Mouse (Mus musculus) CH12.LX (cell line): ENCODE measurements around the gene Cox4i2. TPM values are rescaled to one million over a fixed set of nuclear protein-coding genes. Genes with fewer than 3 reads are reported as not detected.

Source experiments
- DNase-seq: peaks from one replicate; pipeline ENCODE4 v3.0.0-alpha.2; 2013; ENCODE audit errors: extremely low read depth
- H3K27ac ChIP-seq: 2 replicates; pipeline ENCODE4 v1.5.1; 2012; ENCODE audit warnings: low read depth, mild to moderate bottlenecking, control low read depth, moderate library complexity; ENCODE audit not compliant: insufficient read depth
- H3K27me3 ChIP-seq: replicated peaks from 2 replicates; pipeline ENCODE3; 2012; ENCODE audit warnings: inconsistent platforms
- H3K36me3 ChIP-seq, 2 experiments: replicated peaks in 1 of 2; 2 replicates each; pipeline versions ENCODE3 to v1.6.1; 2012; ENCODE audit warnings: inconsistent platforms in 1 of 2, low read length in 1 of 2, mild to moderate bottlenecking in 1 of 2, mixed read lengths in 1 of 2, moderate library complexity in 1 of 2; ENCODE audit not compliant: control insufficient read depth in 1 of 2, insufficient read depth in 1 of 2
- H3K4me1 ChIP-seq, 2 experiments: 2 replicates each; pipeline ENCODE4 v1.6.1; 2012; ENCODE audit warnings: inconsistent platforms in 1 of 2, moderate library complexity in 1 of 2; ENCODE audit not compliant: insufficient read depth in 2 of 2, control insufficient read depth in 1 of 2
- H3K4me2 ChIP-seq: 2 replicates; pipeline ENCODE4 v1.6.1; 2012; ENCODE audit warnings: low read depth, mild to moderate bottlenecking, control low read depth; ENCODE audit not compliant: poor library complexity, insufficient read depth, severe bottlenecking
- H3K4me3 ChIP-seq, 3 experiments: fragments of 150-350 bp in 1 of 3; sonication (generic) in 1 of 3; replicated peaks in 1 of 3; 2 replicates each; pipeline versions ENCODE3 to v1.5.1; 2011 to 2012; ENCODE audit warnings: low read depth in 2 of 3, low read length in 2 of 3, mild to moderate bottlenecking in 2 of 3, moderate library complexity in 2 of 3, control low read depth in 1 of 3, improper control_type of control experiment in 1 of 3, inconsistent platforms in 1 of 3, mixed read lengths in 1 of 3; ENCODE audit not compliant: poor library complexity in 1 of 3
- H3K79me2 ChIP-seq: replicated peaks from 2 replicates; pipeline ENCODE4 v1.6.1; 2012; ENCODE audit warnings: mild to moderate bottlenecking, moderate library complexity; ENCODE audit not compliant: control insufficient read depth, poor library complexity, insufficient read depth, severe bottlenecking; ENCODE audit errors: extremely low read depth
- H3K9ac ChIP-seq: 2 replicates; pipeline ENCODE4 v1.6.1; 2012; ENCODE audit warnings: low read depth, mild to moderate bottlenecking, control low read depth, moderate library complexity; ENCODE audit not compliant: insufficient read depth
- H3K9me3 ChIP-seq: replicated peaks from 2 replicates; pipeline ENCODE3; 2012; ENCODE audit warnings: low read length, inconsistent platforms, mixed read lengths
- CHD1 ChIP-seq: IDR thresholded peaks from 2 replicates; pipeline ENCODE4 v1.6.1; 2012; ENCODE audit warnings: low read depth, low read length, improper control_type of control experiment, inconsistent platforms
- CHD2 ChIP-seq: IDR thresholded peaks from 2 replicates; pipeline ENCODE4 v1.6.1; 2011; ENCODE audit warnings: low read length, improper control_type of control experiment
- CTCF ChIP-seq, 2 experiments: IDR thresholded peaks in 1 of 2; conservative IDR thresholded peaks in 1 of 2; 2 replicates each; pipeline ENCODE4 v1.5.1; 2011 to 2012; ENCODE audit warnings: low read depth in 2 of 2, low read length in 2 of 2, improper control_type of control experiment in 1 of 2, inconsistent platforms in 1 of 2, mild to moderate bottlenecking in 1 of 2, moderate library complexity in 1 of 2
- E2F4 ChIP-seq: IDR thresholded peaks from 2 replicates; pipeline ENCODE4 v1.6.1; 2011; ENCODE audit warnings: low read depth, low read length, improper control_type of control experiment; ENCODE audit not compliant: insufficient replicate concordance
- ELF1 ChIP-seq: IDR thresholded peaks from 2 replicates; pipeline ENCODE4 v1.6.1; 2014; ENCODE audit warnings: low read depth, mild to moderate bottlenecking, inconsistent platforms, low read length, improper control_type of control experiment
- EP300 ChIP-seq: IDR thresholded peaks from 2 replicates; pipeline ENCODE4 v1.6.1; 2011; ENCODE audit warnings: low read length, improper control_type of control experiment
- GABPA ChIP-seq: IDR thresholded peaks from 2 replicates; pipeline ENCODE4 v1.6.1; 2012; ENCODE audit warnings: low read depth, low read length, improper control_type of control experiment, inconsistent platforms; ENCODE audit not compliant: insufficient replicate concordance
- HCFC1 ChIP-seq: IDR thresholded peaks from 2 replicates; pipeline ENCODE4 v1.6.1; 2012; ENCODE audit warnings: low read depth, mild to moderate bottlenecking, inconsistent platforms, low read length, improper control_type of control experiment
- IRF4 ChIP-seq: IDR thresholded peaks from 2 replicates; pipeline ENCODE4 v1.6.1; 2014; ENCODE audit warnings: low read depth, mild to moderate bottlenecking, inconsistent platforms, low read length, improper control_type of control experiment
- MAFK ChIP-seq: IDR thresholded peaks from 2 replicates; pipeline ENCODE4 v1.6.1; 2011; ENCODE audit warnings: low read length, improper control_type of control experiment; ENCODE audit not compliant: insufficient replicate concordance
- MEF2A ChIP-seq: IDR thresholded peaks from 2 replicates; pipeline ENCODE4 v1.6.1; 2014; ENCODE audit warnings: low read depth, mild to moderate bottlenecking, inconsistent platforms, low read length, improper control_type of control experiment, borderline replicate concordance
- MXI1 ChIP-seq: IDR thresholded peaks from 2 replicates; pipeline ENCODE4 v1.6.1; 2011; ENCODE audit warnings: mild to moderate bottlenecking, low read depth, low read length, improper control_type of control experiment
- MYC ChIP-seq: IDR thresholded peaks from 2 replicates; pipeline ENCODE4 v1.6.1; 2011; ENCODE audit warnings: low read depth, mild to moderate bottlenecking, improper control_type of control experiment, low read length
- NELFE ChIP-seq: IDR thresholded peaks from 2 replicates; pipeline ENCODE4 v1.6.1; 2011; ENCODE audit warnings: low read depth, low read length, improper control_type of control experiment
- POLR2A ChIP-seq: IDR thresholded peaks from 2 replicates; pipeline ENCODE4 v1.6.1; 2011; ENCODE audit warnings: low read depth, mild to moderate bottlenecking, improper control_type of control experiment, low read length
- RAD21 ChIP-seq: IDR thresholded peaks from 2 replicates; pipeline ENCODE4 v1.6.1; 2011; ENCODE audit warnings: low read depth, mild to moderate bottlenecking, low read length, improper control_type of control experiment, moderate library complexity
- SIN3A ChIP-seq: IDR thresholded peaks from 2 replicates; pipeline ENCODE4 v1.6.1; 2012; ENCODE audit warnings: low read length, improper control_type of control experiment, inconsistent platforms
- SMC3 ChIP-seq: IDR thresholded peaks from 2 replicates; pipeline ENCODE4 v1.6.1; 2011; ENCODE audit warnings: low read depth, low read length, improper control_type of control experiment
- TBP ChIP-seq: conservative IDR thresholded peaks from 2 replicates; pipeline ENCODE4 v1.6.1; 2011; ENCODE audit warnings: low read depth, low read length, improper control_type of control experiment
- TCF12 ChIP-seq: IDR thresholded peaks from 2 replicates; pipeline ENCODE4 v1.6.1; 2014; ENCODE audit warnings: low read depth, mild to moderate bottlenecking, inconsistent platforms, low read length, improper control_type of control experiment
- USF1 ChIP-seq: IDR thresholded peaks from 2 replicates; pipeline ENCODE4 v1.6.1; 2014; ENCODE audit warnings: low read depth, mild to moderate bottlenecking, inconsistent platforms, low read length, improper control_type of control experiment
- USF2 ChIP-seq: conservative IDR thresholded peaks from 2 replicates; pipeline ENCODE4 v1.6.1; 2011; ENCODE audit warnings: low read depth, low read length, improper control_type of control experiment
- ZC3H11A ChIP-seq: IDR thresholded peaks from 2 replicates; pipeline ENCODE4 v1.6.1; 2012; ENCODE audit warnings: low read depth, mild to moderate bottlenecking, inconsistent platforms, low read length, improper control_type of control experiment
- ZKSCAN1 ChIP-seq: IDR thresholded peaks from 2 replicates; pipeline ENCODE4 v1.6.1; 2012; ENCODE audit warnings: low read depth, inconsistent platforms, low read length, improper control_type of control experiment, borderline replicate concordance
- ZMIZ1 ChIP-seq: IDR thresholded peaks from 2 replicates; pipeline ENCODE4 v1.6.1; 2012; ENCODE audit warnings: low read depth, mild to moderate bottlenecking, inconsistent platforms, low read length, improper control_type of control experiment
- ZNF384 ChIP-seq: IDR thresholded peaks from 2 replicates; pipeline ENCODE4 v1.6.1; 2012; ENCODE audit warnings: low read depth, low read length, improper control_type of control experiment, inconsistent platforms
- dilution Hi-C: fragments of 300-500 bp; cut with MboI; formaldehyde crosslinking; loops from 2 replicates; pipeline ENCODE4 v1.14.3; 2020; ENCODE audit warnings: low sequenced_read_pairs; ENCODE audit not compliant: extremely low pct_unique_long_range_greater_than_20kb, extremely low pct_ligation_motif_present
- in situ Hi-C: fragments of 300-500 bp; cut with MboI; formaldehyde crosslinking; loops from 3 replicates; pipeline ENCODE4 v1.14.3; 2019; ENCODE audit warnings: low sequenced_read_pairs, low pct_ligation_motif_present, low pct_unique_long_range_greater_than_20kb, mixed read lengths
- polyA plus RNA-seq: library from polyadenylated mRNA; unstranded; fragments of >175 nt; gene quantifications from 2 replicates; pipeline ENCODE4 v1.2.1, GENCODE M21; 2012; ENCODE audit warnings: low read depth; ENCODE audit not compliant: insufficient read length
- total RNA-seq, 2 experiments: library from RNA; depleted of rRNA; stranded (reverse); fragments of 300-350 nt in 1 of 2; fragments of >200 nt in 1 of 2; gene quantifications; 2 replicates each; pipeline ENCODE4 v1.2.3; 2012 to 2014

Gene Cox4i2
- total and polyA plus RNA-seq, 3 experiments: not detected

DNA sequence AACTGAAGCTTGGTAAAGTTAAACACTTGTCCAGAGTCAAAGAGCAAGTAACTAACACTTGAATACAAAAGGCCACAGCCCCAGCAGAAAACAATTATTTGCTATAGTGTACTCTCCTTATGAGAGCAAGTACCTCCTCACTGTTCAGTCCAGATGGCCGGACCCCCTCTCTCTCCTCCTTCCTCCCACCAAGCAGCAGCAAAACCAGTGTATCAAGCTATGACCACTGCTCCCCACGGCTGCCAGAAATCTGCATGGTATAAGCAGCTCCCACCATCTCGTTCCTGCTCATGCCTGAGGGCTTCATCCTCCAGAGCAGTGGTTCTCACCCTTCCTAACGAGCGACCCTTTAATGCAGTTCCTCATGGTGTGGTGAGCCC is 51.1 kb downstream of the Cox4i2 start:
- Histone ChIP-seq H3K4me3 (no peak overlapping the region), H3K27me3 (no peaks in the 10 kb centered on the region), H3K9me3 (no peaks in the 10 kb centered on the region), H3K4me2 (no peak overlapping the region)
- TF ChIP-seq HCFC1 (no peak), TBP (no peak), NELFE (no peak), TCF12 (no peak), MXI1 (no peak), CHD2 (no peak), EP300 (no peak), GABPA (no peak), RAD21 (no peak), SIN3A (no peak), USF1 (no peak), E2F4 (no peak), IRF4 (no peak), MAFK (no peak), CTCF (conservative IDR thresholded peaks at IDR 0.05 in 1 of 2, IDR thresholded peaks at IDR 0.05 in 1 of 2; ENCODE audit: low read depth in 2 of 2, low read length in 2 of 2) (no peak), MEF2A (no peak), ZMIZ1 (no peak), CHD1 (no peak), MYC (no peak), ZNF384 (no peak)
- TF ChIP-seq, all 38 proteins: peak for 0
- dilution Hi-C loops: no loop called here
- Histone ChIP-seq H3K36me3 (peaks cover 25 to 63% of the 10 kb centered on the region in 2 experiments), H3K4me1 (peaks cover 34 to 79% of the 10 kb centered on the region in 2 experiments), H3K9ac (no peak overlapping the region), H3K27ac (peak overlapping the region; percentile 35), H3K79me2 (peaks cover 94% of the 10 kb centered on the region)
- in situ Hi-C loops: no loop called here
- DNase-seq: no peak

DNA sequence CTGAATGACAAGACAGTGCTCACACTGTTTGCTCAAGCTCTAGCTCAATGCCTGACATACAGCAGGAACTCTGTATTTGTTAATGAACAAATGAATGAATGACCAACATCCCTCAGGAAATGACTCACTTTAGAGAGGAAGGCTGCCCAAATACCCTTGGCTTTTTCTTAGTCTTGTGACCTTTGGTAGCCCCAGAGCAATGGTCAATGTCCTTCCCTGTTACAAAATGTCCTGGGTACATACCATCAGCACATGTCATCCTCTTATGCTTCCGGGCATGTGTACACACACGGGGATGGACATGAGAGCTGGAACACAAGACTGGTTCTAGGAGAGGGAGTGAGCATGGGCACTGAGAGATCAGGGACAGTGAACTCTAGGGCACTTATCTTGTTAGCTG is 52.1 kb downstream of the Cox4i2 start:
- DNase-seq: no peak
- peak overlapping the region; percentile 42 for H3K27ac ChIP-seq

More for the DNA sequence above, 52.1 kb downstream of the Cox4i2 start:
- Histone ChIP-seq H3K79me2 (peaks cover 94% of the 10 kb centered on the region), H3K4me1 (peaks cover 35 to 81% of the 10 kb centered on the region in 2 experiments), H3K9me3 (no peaks in the 10 kb centered on the region), H3K27me3 (no peaks in the 10 kb centered on the region), H3K9ac (no peak overlapping the region), H3K4me2 (no peak overlapping the region), H3K4me3 (no peak overlapping the region), H3K36me3 (peaks cover 25 to 61% of the 10 kb centered on the region in 2 experiments)
- TF ChIP-seq ZKSCAN1: no peak
- no peak for TF ChIP-seq SIN3A
- TF ChIP-seq POLR2A: no peak
- no peak for TF ChIP-seq CHD1
- TF ChIP-seq IRF4: no peak
- no peak for TF ChIP-seq MAFK
- TF ChIP-seq MXI1: no peak
- TF ChIP-seq GABPA: no peak
- TF ChIP-seq ELF1: no peak
- no peak for TF ChIP-seq USF2
- no peak for TF ChIP-seq ZC3H11A
- TF ChIP-seq SMC3: no peak
- in situ Hi-C loops (no loop called here), dilution Hi-C loops (no loop called here)
